Mouse (Mus musculus): ENCODE results near the gene Zfp629.

DNA sequence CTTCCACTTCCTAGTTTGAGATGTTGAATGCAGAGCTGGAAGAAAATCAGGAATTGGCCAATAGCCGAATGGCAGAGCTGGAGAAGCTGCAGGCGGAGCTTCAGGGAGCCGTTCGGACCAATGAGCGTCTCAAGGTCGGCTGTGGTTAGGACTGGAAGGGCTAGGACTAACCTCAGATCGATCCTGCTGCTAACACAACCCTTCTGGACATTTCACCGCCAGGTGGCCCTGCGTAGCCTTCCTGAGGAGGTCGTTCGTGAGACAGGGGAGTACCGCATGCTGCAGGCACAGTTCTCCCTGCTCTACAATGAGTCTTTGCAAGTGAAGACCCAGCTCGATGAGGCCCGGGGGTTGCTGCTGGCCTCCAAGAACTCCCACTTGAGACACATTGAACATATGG, 23.0 kb downstream of the Zfp629 start:
- TF ChIP-seq CTCF (IDR thresholded peaks at IDR 0.05; ENCODE audit: control insufficient read depth, insufficient read depth, insufficient replicate concordance, low read depth, low read length) (no peak), POLR2A (IDR thresholded peaks at IDR 0.05; ENCODE audit: control insufficient read depth, low read depth, low read length) (no peak)

All from testis, adult 2 months (tissue).